Mouse (Mus musculus): ENCODE measurements around the gene Pcf11.

The Pcf11 gene

GRCm38 (mm10) chr7:92636295-92637011 is 33.3 kb downstream of the Pcf11 start:
- DNase-seq, result no peak

- no peak for DNase-seq
Measured at GRCm38 (mm10) chr7:92630167-92630566, 39.6 kb downstream of the Pcf11 start.

- no peak for DNase-seq
Measured at GRCm38 (mm10) chr7:92624488-92624887, 45.2 kb downstream of the Pcf11 start.

- no peak for DNase-seq
Measured at GRCm38 (mm10) chr7:92610830-92611229, 58.9 kb downstream of the Pcf11 start.

GRCm38 (mm10) chr7:92604961-92605360 is 64.8 kb downstream of the Pcf11 start:
- DNase-seq, result no peak
